Mouse (Mus musculus) lung, postnatal 0 days (tissue): ENCODE data around the gene Lap3. TPM values are rescaled to one million over a fixed set of nuclear protein-coding genes. Genes with fewer than 3 reads are reported as not detected.

Experiments used
- ATAC-seq: fragments of 200-750 bp; cut with Nextera tagmentation; 2 replicates; pipeline ENCODE4 v1.8.0; 2017; ENCODE audit warnings: moderate library complexity
- DNase-seq: peaks from one replicate; pipeline ENCODE4 v3.0.0-alpha.2; 2016; ENCODE audit warnings: low spot score
- H3K27ac ChIP-seq: fragments of 300-500 bp; sonication (generic); 2 replicates; pipeline ENCODE4 v1.5.1; 2014; ENCODE audit warnings: antibody characterized with exemption, mild to moderate bottlenecking, low read length, mixed read lengths
- H3K27me3 ChIP-seq: fragments of 300-500 bp; sonication (generic); replicated peaks from 2 replicates; pipeline ENCODE4 v1.6.1; 2014; ENCODE audit warnings: low read length, mixed read lengths; ENCODE audit not compliant: insufficient read depth
- H3K36me3 ChIP-seq: fragments of 300-500 bp; sonication (generic); 2 replicates; pipeline ENCODE4 v1.6.1; 2014; ENCODE audit warnings: low read length, mixed read lengths; ENCODE audit not compliant: insufficient read depth
- H3K4me1 ChIP-seq: fragments of 300-500 bp; sonication (generic); 2 replicates; pipeline ENCODE4 v1.6.1; 2014; ENCODE audit warnings: antibody characterized with exemption, low read depth, low read length, mixed read lengths; ENCODE audit not compliant: insufficient read depth
- H3K4me2 ChIP-seq: fragments of 300-500 bp; sonication (generic); replicated peaks from 2 replicates; pipeline ENCODE4 v1.6.1; 2014; ENCODE audit warnings: low read depth, mild to moderate bottlenecking, low read length, moderate library complexity, mixed read lengths
- H3K4me3 ChIP-seq: fragments of 300-500 bp; sonication (generic); 2 replicates; pipeline ENCODE4 v1.5.1; 2014; ENCODE audit warnings: low read depth, low read length
- H3K9ac ChIP-seq: fragments of 300-500 bp; sonication (generic); replicated peaks from 2 replicates; pipeline ENCODE4 v1.6.1; 2014; ENCODE audit warnings: low read depth, mild to moderate bottlenecking
- H3K9me3 ChIP-seq: fragments of 300-500 bp; sonication (generic); 2 replicates; pipeline ENCODE4 v1.6.1; 2016; ENCODE audit warnings: low read length, mixed read lengths
- CTCF ChIP-seq: IDR thresholded peaks from 2 replicates; pipeline ENCODE4 v1.5.1; 2016; ENCODE audit warnings: antibody characterized with exemption, mild to moderate bottlenecking
- EP300 ChIP-seq: IDR thresholded peaks from 2 replicates; pipeline ENCODE4 v1.6.1; 2016; ENCODE audit warnings: antibody characterized with exemption, mild to moderate bottlenecking, control low read depth
- WGBS: fragments of 180-500 bp; shearing (Covaris S2); extraction: QIAGEN DNeasy Blood & Tissue Kit; methylation state at CpG from one replicate; pipeline ENCODE4 v1.1.7; 2014; 5-methylcytosine and 5-hydroxymethylcytosine counted together
- polyA plus RNA-seq: library from polyadenylated mRNA; unstranded; fragments of >200 nt; fragmentation: Nextera tagmentation; extraction: Ambion mirVana; gene quantifications from 2 replicates; pipeline ENCODE4 v1.2.1, GENCODE M21; 2015

Lap3 gene
- polyA plus RNA-seq, 1 experiment from 2014 or later: 48.7 TPM

DNA sequence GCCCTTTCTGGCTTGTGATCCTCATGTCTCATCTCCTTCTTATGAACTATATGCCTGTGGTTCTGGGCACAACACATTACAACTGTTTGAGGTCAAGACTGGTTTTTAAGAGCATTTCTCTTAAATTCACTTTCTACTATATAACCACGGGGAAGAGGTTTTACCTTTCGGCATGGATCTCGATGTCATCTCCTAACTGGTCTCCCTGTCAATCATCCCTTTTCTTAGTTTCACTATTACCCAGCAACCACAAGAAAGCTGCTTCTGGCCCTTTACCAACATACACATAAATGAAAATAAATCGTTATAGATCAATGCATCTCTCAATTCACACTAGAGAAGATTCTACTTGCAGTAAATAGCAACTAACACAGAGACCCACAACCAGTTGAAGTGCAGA lies 42.0 kb downstream of the Lap3 start:
- ATAC-seq (no peak), DNase-seq (no peak)
- 71% methylated on average over 4 of the region's 4 CpGs for WGBS
- no peak overlapping the region for H3K9ac ChIP-seq
- no peak overlapping the region for H3K4me2 ChIP-seq
- no peaks in the 10 kb centered on the region; the same call in 1 of the 2 replicates for H3K36me3 ChIP-seq
- H3K4me1 ChIP-seq: no peaks in the 10 kb centered on the region
- H3K27ac ChIP-seq: no peak overlapping the region
- TF ChIP-seq EP300 (no peak), CTCF (no peak)
- no peaks in the 10 kb centered on the region for H3K27me3 ChIP-seq
- no peak overlapping the region for H3K4me3 ChIP-seq
- no peaks in the 10 kb centered on the region for H3K9me3 ChIP-seq

DNA sequence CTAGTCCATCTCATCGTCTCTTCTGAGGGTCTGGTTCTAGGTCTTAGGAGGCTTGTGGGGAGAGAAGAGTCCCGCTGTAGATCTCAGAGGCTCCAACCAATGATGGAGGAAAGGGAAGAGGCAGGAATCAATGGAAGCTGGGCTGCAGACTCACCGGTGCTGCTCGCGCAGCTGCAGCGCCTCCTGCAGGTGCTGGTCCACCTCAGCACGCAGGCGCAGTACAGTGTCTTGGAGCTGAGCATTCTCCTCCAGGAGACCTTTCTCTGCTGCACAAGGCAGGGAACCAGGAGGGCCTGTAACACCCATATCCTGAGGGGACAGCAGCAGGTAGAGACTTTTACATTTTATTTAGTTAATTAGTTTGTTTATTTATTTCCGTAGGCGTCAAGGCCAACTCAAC lies 46.3 kb downstream of the Lap3 start:
- DNase-seq: no peak
- no peak overlapping the region for H3K9ac ChIP-seq
- TF ChIP-seq CTCF: peak; percentile 43
- no peak for TF ChIP-seq EP300
- no peak overlapping the region for H3K4me3 ChIP-seq
- no peaks in the 10 kb centered on the region for H3K4me1 ChIP-seq
- H3K27ac ChIP-seq: no peak overlapping the region
- ATAC-seq: no peak
- no peak overlapping the region for H3K4me2 ChIP-seq
- H3K36me3 ChIP-seq: no peaks in the 10 kb centered on the region
- no peaks in the 10 kb centered on the region for H3K9me3 ChIP-seq
- 53% methylated on average over 10 of the region's 10 CpGs for WGBS
- H3K27me3 ChIP-seq: no peaks in the 10 kb centered on the region

GRCm38 (mm10) chr5:45543374-45543773 lies 50.2 kb downstream of the Lap3 start:
- Histone ChIP-seq H3K9ac (no peak overlapping the region), H3K4me3 (no peak overlapping the region), H3K4me1 (no peaks in the 10 kb centered on the region), H3K36me3 (no peaks in the 10 kb centered on the region), H3K9me3 (no peaks in the 10 kb centered on the region), H3K27ac (no peak overlapping the region), H3K4me2 (no peak overlapping the region), H3K27me3 (no peaks in the 10 kb centered on the region)
- no peak for ATAC-seq
- no peak for TF ChIP-seq CTCF
- 58% methylated on average over 5 of the region's 5 CpGs for WGBS
- DNase-seq: no peak

GRCm38 (mm10) chr5:45549586-45549985 lies 56.4 kb downstream of the Lap3 start:
- no peak overlapping the region for H3K4me3 ChIP-seq
- no peak overlapping the region for H3K9ac ChIP-seq
- no peaks in the 10 kb centered on the region for H3K4me1 ChIP-seq
- ATAC-seq (no peak), DNase-seq (no peak)
- H3K9me3 ChIP-seq: no peaks in the 10 kb centered on the region
- no peak overlapping the region for H3K27ac ChIP-seq
- WGBS: 84% methylated on average over 1 of the region's 1 CpGs
- H3K27me3 ChIP-seq: no peaks in the 10 kb centered on the region
- no peak for TF ChIP-seq EP300
- no peak for TF ChIP-seq CTCF
- no peaks in the 10 kb centered on the region for H3K36me3 ChIP-seq
- no peak overlapping the region for H3K4me2 ChIP-seq

Other genes starting within 250 kb of the Lap3 start
- 83.5 and 85.3 TPM in 2 replicates for gene Qdpr, start 43.1 kb upstream of the Lap3 start, polyA plus RNA-seq
- gene Clrn2, start 39.6 kb upstream of the Lap3 start, polyA plus RNA-seq: not detected in 2 replicates
- 182 and 185 TPM in 2 replicates for gene Med28, start 26.9 kb downstream of the Lap3 start, polyA plus RNA-seq
- gene Fam184b, start 146.2 kb downstream of the Lap3 start, polyA plus RNA-seq: 0.04 TPM in 2 replicates
- 2.6 and 3.8 TPM in 2 replicates for gene Ncapg, start 176.5 kb downstream of the Lap3 start, polyA plus RNA-seq